Mouse (Mus musculus): ENCODE measurements around the gene Idnk.

Idnk gene

DNA sequence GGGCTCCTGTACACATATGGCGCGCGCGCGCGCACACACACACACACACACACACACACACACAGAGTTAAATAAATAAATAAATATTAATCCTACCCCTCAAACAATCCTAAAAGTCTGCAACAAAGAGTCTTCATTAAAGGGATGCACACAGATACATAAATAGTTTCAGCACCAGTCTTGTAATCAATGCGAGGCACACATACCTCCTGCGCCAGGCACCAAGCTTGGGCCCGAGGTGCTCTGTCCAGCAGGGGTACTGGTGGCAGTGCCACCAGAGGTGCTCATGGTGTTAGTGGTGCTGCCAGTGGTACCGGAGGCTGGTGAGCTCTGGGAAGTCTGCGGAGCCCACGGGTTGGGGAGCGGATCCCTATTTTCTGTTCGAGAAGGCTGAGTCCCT is 34.1 kb downstream of the Idnk start:
- in situ Hi-C loops (cut with MboI, MseI): no loop called here

GRCm38 (mm10) chr13:58192146-58192545 is 34.7 kb downstream of the Idnk start:
- in situ Hi-C loops (cut with MboI, MseI): no loop called here

DNA sequence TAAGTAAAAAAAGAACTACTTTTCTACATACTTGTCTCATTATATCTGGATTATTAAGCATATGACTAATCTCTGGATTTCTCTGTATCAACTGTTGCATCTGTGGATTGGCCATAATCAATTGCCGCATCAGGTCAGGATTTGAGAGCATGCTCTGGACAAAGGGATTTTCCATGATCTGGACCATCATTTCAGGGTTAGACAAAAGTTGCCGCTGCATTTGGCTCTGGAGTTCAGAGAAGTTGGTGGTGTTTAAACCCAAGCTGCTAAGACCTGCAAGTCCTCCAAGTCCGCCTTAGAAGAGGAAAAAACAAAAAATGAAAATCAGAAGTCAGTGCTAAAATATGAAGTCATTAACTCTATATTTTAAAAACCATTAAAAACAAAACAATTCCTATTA is 35.8 kb downstream of the Idnk start:
- in situ Hi-C loops (cut with MboI, MseI): no loop called here

GRCm38 (mm10) chr13:58194908-58195307 is 37.5 kb downstream of the Idnk start:
- in situ Hi-C loops (cut with MboI, MseI): no loop called here

DNA sequence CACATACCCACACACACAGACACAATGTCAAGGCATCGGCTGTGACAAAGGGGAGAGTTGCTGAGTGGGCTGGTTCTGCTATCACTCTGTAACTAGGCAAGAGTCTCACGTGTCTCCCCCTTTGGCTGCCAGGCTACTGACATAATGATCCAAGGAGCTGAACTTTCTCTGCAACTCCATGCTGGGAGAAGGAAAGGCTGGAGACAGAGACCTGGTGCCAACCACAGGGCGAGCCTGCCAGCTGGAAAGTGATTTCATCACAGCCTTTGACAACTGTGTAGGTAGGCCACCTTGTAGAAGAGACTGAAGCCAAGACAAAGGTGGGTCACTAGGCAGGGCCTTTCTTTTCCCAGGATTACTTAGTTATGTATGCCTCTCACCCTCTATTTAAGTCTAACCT is 39.8 kb downstream of the Idnk start:
- in situ Hi-C loops (cut with MboI, MseI): no loop called here

- in situ Hi-C loops (cut with MboI, MseI): no loop called here
These were observed 40.7 kb downstream of the Idnk start for GRCm38 (mm10) chr13:58197981-58198640.

DNA sequence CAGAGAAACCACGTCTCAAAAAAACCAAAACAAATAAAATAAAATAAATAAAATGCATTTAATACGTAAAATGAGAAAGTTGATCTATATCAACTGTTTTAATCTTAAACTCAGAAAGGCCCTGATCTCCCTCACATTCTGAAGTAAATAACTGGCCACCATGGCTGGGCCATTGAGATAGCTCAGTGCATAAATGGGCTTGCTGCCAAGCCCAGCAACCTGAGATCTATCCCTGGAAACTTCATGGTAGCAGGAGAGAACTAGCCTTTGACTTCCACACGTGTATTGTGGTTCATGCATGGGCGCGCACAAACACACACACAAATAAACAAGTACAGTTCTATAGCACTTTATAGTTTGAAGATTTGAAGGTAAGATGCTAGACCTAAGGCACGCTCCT is 43.9 kb downstream of the Idnk start:
- in situ Hi-C loops (cut with MboI, MseI): no loop called here

DNA sequence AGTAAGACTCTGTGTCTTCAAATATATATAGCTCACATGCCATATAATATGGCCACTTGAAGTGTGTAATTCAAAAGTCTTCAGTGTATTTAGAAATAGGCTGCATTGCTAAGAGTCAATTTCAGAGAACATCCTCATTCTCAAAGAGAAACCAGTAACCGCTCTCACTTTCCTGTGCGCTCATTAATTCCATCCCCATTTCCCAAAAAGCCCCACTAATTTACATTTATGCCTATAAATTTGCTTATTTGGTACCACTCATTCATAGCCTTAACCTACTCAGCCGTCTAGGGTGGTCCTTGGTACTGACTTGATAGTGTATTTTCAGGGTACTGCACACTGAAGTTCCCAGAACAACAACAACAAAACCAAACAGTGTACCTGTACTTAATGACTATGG is 44.5 kb downstream of the Idnk start:
- in situ Hi-C loops (cut with MboI, MseI): no loop called here

DNA sequence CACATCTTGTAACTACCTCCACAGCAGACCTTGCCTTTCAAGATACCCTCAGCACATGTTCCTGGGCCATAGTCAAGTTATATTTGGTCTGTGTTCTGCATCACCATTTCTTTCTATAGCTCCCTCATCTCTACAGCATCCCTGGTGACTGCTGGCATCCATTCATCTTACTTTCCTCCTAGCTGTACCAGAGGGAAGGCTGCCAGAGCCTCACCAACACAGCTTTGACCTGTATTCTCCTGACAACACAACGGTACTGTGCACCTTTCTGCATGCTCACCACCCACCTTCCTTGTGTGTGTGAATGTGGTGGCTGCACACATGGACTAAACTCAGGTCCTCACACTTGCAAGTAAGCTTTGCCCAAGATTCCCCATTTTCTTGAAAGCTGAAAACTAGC is 45.5 kb downstream of the Idnk start:
- in situ Hi-C loops (cut with MboI, MseI): no loop called here

DNA sequence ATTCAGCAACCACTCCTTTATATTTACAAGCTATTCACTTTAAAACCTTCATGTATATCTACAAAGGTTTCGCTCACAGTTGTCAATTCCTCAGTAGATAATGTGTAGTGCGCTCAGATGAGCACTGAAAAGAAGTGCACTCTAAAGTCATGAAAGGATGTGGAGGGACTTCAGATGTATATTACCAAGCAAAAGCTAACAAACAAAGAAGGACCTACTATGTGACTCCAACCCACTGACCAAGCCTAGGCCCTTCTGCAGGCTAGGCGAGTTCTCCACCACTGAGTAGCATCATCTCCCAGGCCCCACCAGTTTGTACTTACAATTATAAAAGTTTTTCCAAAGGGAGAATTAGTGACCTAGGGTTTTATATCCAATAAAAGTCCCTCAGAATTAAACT is 46.8 kb downstream of the Idnk start:
- in situ Hi-C loops (cut with MboI, MseI): no loop called here

DNA sequence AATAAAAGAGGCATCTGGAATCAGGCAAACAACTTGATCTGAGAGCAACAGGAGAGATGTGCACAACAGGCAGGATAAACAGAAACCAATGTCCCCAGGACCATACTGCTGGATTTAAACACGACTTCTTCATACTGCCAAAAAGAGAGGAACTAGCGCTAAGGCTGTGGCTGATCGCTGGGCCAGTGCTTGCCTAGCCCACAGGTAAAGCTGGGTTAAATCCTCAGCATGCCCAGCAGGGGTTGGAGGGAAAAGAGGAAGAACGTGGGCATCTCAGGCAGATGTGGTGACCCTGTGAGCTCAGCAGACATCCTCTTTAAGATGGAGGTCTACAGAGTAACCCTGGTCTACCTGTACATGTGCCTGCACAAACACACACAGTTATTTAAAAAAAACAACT is 47.5 kb downstream of the Idnk start:
- in situ Hi-C loops (cut with MboI, MseI): loop anchor here (5.0 kb wide), 1 partner anchor 48 kb away; the partner anchor contains the start of gene Idnk

GRCm38 (mm10) chr13:58206084-58206483 is 48.6 kb downstream of the Idnk start:
- in situ Hi-C loops (cut with MboI, MseI): loop anchor here (5.0 kb wide), 1 partner anchor 49 kb away; the partner anchor contains the start of gene Idnk

DNA sequence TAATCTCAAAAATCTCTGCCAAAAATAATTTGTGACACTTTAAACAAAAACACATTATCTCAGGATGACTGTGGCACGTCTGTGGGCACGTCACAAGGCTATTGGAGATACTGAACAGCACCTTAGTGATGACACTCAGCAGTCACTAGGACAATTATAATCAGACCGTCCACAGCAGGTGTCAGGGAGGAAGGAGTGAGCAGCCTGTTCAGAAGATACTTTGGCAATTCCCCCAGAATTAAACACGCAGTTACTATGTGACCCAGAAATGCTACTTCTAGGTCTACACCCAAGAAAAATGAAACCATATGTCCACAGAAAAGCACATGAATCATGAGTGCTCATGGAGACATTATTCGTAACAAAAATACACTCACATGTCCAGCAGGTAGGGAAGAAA is 53.0 kb downstream of the Idnk start:
- in situ Hi-C loops (cut with MboI, MseI): no loop called here

DNA sequence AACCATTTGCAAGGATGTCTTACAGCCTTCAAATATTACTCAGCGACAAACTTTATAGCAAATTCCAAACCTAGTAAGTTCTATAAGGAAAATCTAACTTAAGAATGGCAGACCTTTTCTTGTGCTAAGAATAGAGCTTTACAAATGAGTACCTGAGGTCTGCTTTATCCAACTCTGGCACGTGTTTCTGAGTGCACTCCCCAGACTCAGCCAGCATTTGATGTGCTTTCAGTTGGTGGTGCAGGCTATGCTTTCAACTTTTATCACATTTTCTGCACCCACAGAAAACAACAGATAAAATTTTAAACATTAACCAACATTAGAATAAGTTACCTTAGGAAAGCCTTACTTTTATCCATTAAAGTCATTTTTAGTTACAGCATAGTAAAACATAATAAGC is 55.1 kb downstream of the Idnk start:
- in situ Hi-C loops (cut with MboI, MseI): no loop called here

- in situ Hi-C loops (cut with MboI, MseI): no loop called here
These were observed 56.4 kb downstream of the Idnk start for GRCm38 (mm10) chr13:58213801-58214200.

Data from T-helper 1 cell (primary cell).